Mouse (Mus musculus): ENCODE data around the gene Rab12.
A peak's percentile ranks its signal among the peaks of the same experiment; 100 is the strongest.

Gene Rab12

GRCm38 (mm10) chr17:66447978-66448377 is 71.6 kb downstream of the Rab12 start:
- DNase-seq (ENCODE audit: low spot score) = no peak

GRCm38 (mm10) chr17:66447007-66447312 is 72.6 kb downstream of the Rab12 start:
- DNase-seq (ENCODE audit: low spot score) = no peak

- DNase-seq (ENCODE audit: low spot score) = peak; percentile 24
Observed at GRCm38 (mm10) chr17:66446196-66447006, 73.1 kb downstream of the Rab12 start.

Data from retina, embryonic 14.5 days (tissue).